Mouse (Mus musculus) MEL (cell line): Measurements from ENCODE around the gene Stat4. TPM values are rescaled to one million over a fixed set of nuclear protein-coding genes. Genes with fewer than 3 reads are reported as not detected.

Experiments
- DNase-seq: peaks from one replicate; pipeline ENCODE4 v3.0.0; 2011; ENCODE audit warnings: low read depth, low spot score
- H3K27ac ChIP-seq: 2 replicates; pipeline ENCODE4 v1.5.1; 2012; ENCODE audit warnings: low read depth, mild to moderate bottlenecking, control low read depth, low read length, moderate library complexity; ENCODE audit not compliant: control insufficient read depth
- H3K27me3 ChIP-seq, 2 experiments: fragments of 150-350 bp in 1 of 2; sonication (generic) in 1 of 2; 2 replicates each; pipeline ENCODE4 v1.6.1; 2012; ENCODE audit warnings: low read length in 2 of 2, mild to moderate bottlenecking in 2 of 2, improper control_type of control experiment in 1 of 2, moderate library complexity in 1 of 2; ENCODE audit not compliant: insufficient read depth in 2 of 2, control insufficient read depth in 1 of 2
- H3K36me3 ChIP-seq, 2 experiments: 2 replicates each; pipeline ENCODE4 v1.6.1; 2012 to 2014; ENCODE audit warnings: low read length in 2 of 2, improper control_type of control experiment in 1 of 2, inconsistent platforms in 1 of 2, mild to moderate bottlenecking in 1 of 2; ENCODE audit not compliant: insufficient read depth in 2 of 2, control insufficient read depth in 1 of 2
- H3K4me1 ChIP-seq, 2 experiments: fragments of 150-350 bp in 1 of 2; sonication (generic) in 1 of 2; 2 replicates each; pipeline ENCODE4 v1.6.1; 2012; ENCODE audit warnings: low read length in 2 of 2, improper control_type of control experiment in 1 of 2, mild to moderate bottlenecking in 1 of 2; ENCODE audit not compliant: insufficient read depth in 2 of 2, control insufficient read depth in 1 of 2
- H3K4me3 ChIP-seq, 2 experiments: fragments of 150-350 bp in 1 of 2; sonication (generic) in 1 of 2; 2 replicates each; pipeline ENCODE4 v1.5.1; 2012; ENCODE audit warnings: low read depth in 2 of 2, low read length in 2 of 2, mild to moderate bottlenecking in 2 of 2, moderate library complexity in 2 of 2, control low read depth in 1 of 2, improper control_type of control experiment in 1 of 2; ENCODE audit not compliant: control insufficient read depth in 1 of 2, insufficient read depth in 1 of 2
- H3K79me2 ChIP-seq: 2 replicates; pipeline ENCODE4 v1.6.1; 2012; ENCODE audit warnings: mild to moderate bottlenecking, low read length, moderate library complexity; ENCODE audit not compliant: control insufficient read depth, poor library complexity, insufficient read depth
- H3K9ac ChIP-seq: 2 replicates; pipeline ENCODE4 v1.6.1; 2012; ENCODE audit warnings: low read depth, mild to moderate bottlenecking, control low read depth, low read length, moderate library complexity; ENCODE audit not compliant: control insufficient read depth, poor library complexity, severe bottlenecking
- H3K9me3 ChIP-seq: fragments of 150-350 bp; sonication (generic); replicated peaks from 2 replicates; pipeline ENCODE4 v1.6.1; 2012; ENCODE audit warnings: mild to moderate bottlenecking, low read length, improper control_type of control experiment, moderate library complexity; ENCODE audit not compliant: insufficient read depth
- CHD2 ChIP-seq: IDR thresholded peaks from 2 replicates; pipeline ENCODE4 v1.6.1; 2011; ENCODE audit warnings: low read length, improper control_type of control experiment
- E2F4 ChIP-seq: IDR thresholded peaks from 2 replicates; pipeline ENCODE4 v1.6.1; 2011; ENCODE audit warnings: low read depth, low read length, improper control_type of control experiment, borderline replicate concordance
- GABPA ChIP-seq: IDR thresholded peaks from 2 replicates; pipeline ENCODE4 v1.6.1; 2012; ENCODE audit warnings: low read depth, mild to moderate bottlenecking, inconsistent platforms, low read length, improper control_type of control experiment, moderate library complexity
- GATA1 ChIP-seq: IDR thresholded peaks from 2 replicates; pipeline ENCODE4 v1.6.1; 2011; ENCODE audit warnings: low read depth, low read length, improper control_type of control experiment
- JUND ChIP-seq: IDR thresholded peaks from 2 replicates; pipeline ENCODE4 v1.6.1; 2011; ENCODE audit warnings: low read depth, mild to moderate bottlenecking, improper control_type of control experiment, low read length
- MAFK ChIP-seq: IDR thresholded peaks from 2 replicates; pipeline ENCODE4 v1.6.1; 2011; ENCODE audit warnings: low read depth, mild to moderate bottlenecking, low read length, improper control_type of control experiment, borderline replicate concordance
- MYC ChIP-seq: IDR thresholded peaks from 2 replicates; pipeline ENCODE4 v1.6.1; 2011; ENCODE audit warnings: low read depth, mild to moderate bottlenecking, low read length, improper control_type of control experiment, moderate library complexity
- NELFE ChIP-seq: IDR thresholded peaks from 2 replicates; pipeline ENCODE4 v1.6.1; 2011; ENCODE audit warnings: low read depth, low read length, improper control_type of control experiment
- NRF1 ChIP-seq: IDR thresholded peaks from 2 replicates; pipeline ENCODE4 v1.6.1; 2014; ENCODE audit warnings: low read depth, mild to moderate bottlenecking, inconsistent platforms, low read length, improper control_type of control experiment, moderate library complexity; ENCODE audit not compliant: poor library complexity, insufficient read depth, severe bottlenecking
- POLR2A ChIP-seq, 2 experiments: IDR thresholded peaks; 2 replicates each; pipeline ENCODE4 v1.6.1; 2011 to 2012; ENCODE audit warnings: low read length in 2 of 2, mild to moderate bottlenecking in 2 of 2, control low read depth in 1 of 2, improper control_type of control experiment in 1 of 2, low read depth in 1 of 2, moderate library complexity in 1 of 2; ENCODE audit not compliant: control insufficient read depth in 1 of 2, insufficient read depth in 1 of 2, poor library complexity in 1 of 2
- POLR2AphosphoS2 ChIP-seq: IDR thresholded peaks from 2 replicates; pipeline ENCODE4 v1.6.1; 2011; ENCODE audit warnings: low read length, improper control_type of control experiment
- RAD21 ChIP-seq: IDR thresholded peaks from 2 replicates; pipeline ENCODE4 v1.6.1; 2011; ENCODE audit warnings: mild to moderate bottlenecking, low read depth, low read length, improper control_type of control experiment
- RCOR1 ChIP-seq: IDR thresholded peaks from 2 replicates; pipeline ENCODE4 v1.6.1; 2012; ENCODE audit warnings: low read depth, mild to moderate bottlenecking, inconsistent platforms, low read length, improper control_type of control experiment
- SIN3A ChIP-seq: IDR thresholded peaks from 2 replicates; pipeline ENCODE4 v1.6.1; 2012; ENCODE audit warnings: low read length, improper control_type of control experiment, inconsistent platforms
- SMC3 ChIP-seq: IDR thresholded peaks from 2 replicates; pipeline ENCODE4 v1.6.1; 2011; ENCODE audit warnings: low read depth, low read length, improper control_type of control experiment
- TAL1 ChIP-seq: IDR thresholded peaks from 2 replicates; pipeline ENCODE4 v1.6.1; 2012; ENCODE audit warnings: mild to moderate bottlenecking, inconsistent platforms, low read length, moderate library complexity, mixed read lengths
- TBP ChIP-seq: IDR thresholded peaks from 2 replicates; pipeline ENCODE4 v1.8.0; 2011; ENCODE audit warnings: low read depth, low read length, improper control_type of control experiment
- USF2 ChIP-seq, 2 experiments: IDR thresholded peaks; 2 replicates each; pipeline ENCODE4 v1.6.1; 2011 to 2012; ENCODE audit warnings: improper control_type of control experiment in 2 of 2, low read length in 2 of 2, borderline replicate concordance in 1 of 2, inconsistent platforms in 1 of 2, low read depth in 1 of 2, mild to moderate bottlenecking in 1 of 2; ENCODE audit not compliant: insufficient read depth in 1 of 2
- ZC3H11A ChIP-seq: IDR thresholded peaks from 2 replicates; pipeline ENCODE4 v1.6.1; 2012; ENCODE audit warnings: low read depth, mild to moderate bottlenecking, inconsistent platforms, low read length, improper control_type of control experiment
- ZKSCAN1 ChIP-seq: IDR thresholded peaks from 2 replicates; pipeline ENCODE4 v1.6.1; 2012; ENCODE audit warnings: low read depth, mild to moderate bottlenecking, inconsistent platforms, low read length, improper control_type of control experiment, moderate library complexity
- polyA plus RNA-seq, 2 experiments: library from polyadenylated mRNA; stranded (reverse) in 1 of 2; unstranded in 1 of 2; fragments of >175 nt in 1 of 2; fragments of >200 nt in 1 of 2; gene quantifications; 2 replicates each; pipeline versions ENCODE4 v1.2.1 to v1.2.4; 2012; ENCODE audit warnings: low replicate concordance in 2 of 2, low read depth in 1 of 2; ENCODE audit not compliant: insufficient read length in 2 of 2, insufficient read depth in 1 of 2, missing spikeins in 1 of 2
- total RNA-seq: library from RNA; depleted of rRNA; stranded (reverse); fragments of 300-350 nt; gene quantifications from 2 replicates; pipeline ENCODE4 v1.2.3, GENCODE M21; 2012

The Stat4 gene
- total and polyA plus RNA-seq, 3 experiments, result not detected

DNA sequence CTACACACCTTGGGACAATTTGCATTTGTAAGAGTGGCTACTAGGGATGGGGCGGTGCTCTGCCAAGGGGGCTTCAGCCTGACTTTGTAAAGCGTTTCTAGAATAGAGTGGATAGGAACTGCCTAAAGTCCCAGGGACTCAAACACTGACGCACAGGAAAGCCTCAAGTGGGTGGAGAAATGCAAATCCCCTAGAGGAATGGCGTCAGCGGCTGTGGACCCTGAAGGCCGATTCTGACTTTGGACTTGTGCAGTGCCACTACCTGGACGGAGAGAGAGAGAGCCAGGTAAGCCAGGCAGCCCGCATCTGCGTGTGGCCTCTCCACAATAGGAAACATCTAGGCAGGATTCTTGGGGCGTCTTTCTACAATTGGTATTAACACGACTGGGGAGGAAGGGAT, 21.5 kb downstream of the Stat4 start:
- no peak overlapping the region for H3K4me3 ChIP-seq
- TF ChIP-seq MYC, result no peak
- TF ChIP-seq E2F4, result no peak
- TF ChIP-seq POLR2A (IDR thresholded peaks at IDR 0.05; ENCODE audit: control insufficient read depth in 1 of 2, insufficient read depth in 1 of 2, low read depth in 1 of 2, low read length in 2 of 2, poor library complexity in 1 of 2), result no peak
- H3K79me2 ChIP-seq, result no peaks in the 10 kb centered on the region
- H3K27ac ChIP-seq, result no peak overlapping the region
- H3K4me1 ChIP-seq, result no peaks in the 10 kb centered on the region
- no peak for DNase-seq
- H3K36me3 ChIP-seq, result no peaks in the 10 kb centered on the region
- no peaks in the 10 kb centered on the region for H3K9me3 ChIP-seq
- H3K9ac ChIP-seq, result no peak overlapping the region
- no peaks in the 10 kb centered on the region for H3K27me3 ChIP-seq

GRCm38 (mm10) chr1:52008947-52009346, 22.0 kb downstream of the Stat4 start:
- no peaks in the 10 kb centered on the region for H3K79me2 ChIP-seq
- no peaks in the 10 kb centered on the region for H3K36me3 ChIP-seq
- H3K4me1 ChIP-seq, result no peaks in the 10 kb centered on the region
- no peak overlapping the region for H3K4me3 ChIP-seq
- H3K27ac ChIP-seq, result no peak overlapping the region
- no peak for TF ChIP-seq USF2 (IDR thresholded peaks at IDR 0.05; ENCODE audit: borderline replicate concordance in 1 of 2, insufficient read depth in 1 of 2, low read depth in 1 of 2, low read length in 2 of 2)
- TF ChIP-seq RAD21, result no peak
- no peak for TF ChIP-seq GABPA
- no peak for TF ChIP-seq JUND
- no peak for TF ChIP-seq ZKSCAN1
- TF ChIP-seq MAFK, result no peak
- TF ChIP-seq SMC3, result no peak
- no peak for TF ChIP-seq NELFE
- no peak for TF ChIP-seq RCOR1
- no peak for TF ChIP-seq POLR2AphosphoS2
- TF ChIP-seq TBP, result no peak
- TF ChIP-seq, all 39 proteins: peak for 0
- Histone ChIP-seq H3K9me3 (no peaks in the 10 kb centered on the region), H3K27me3 (no peaks in the 10 kb centered on the region), H3K9ac (no peak overlapping the region)
- DNase-seq, result no peak

- no peak overlapping the region for H3K4me3 ChIP-seq
- TF ChIP-seq GATA1, result no peak
- no peak for TF ChIP-seq NRF1
- no peak for TF ChIP-seq SIN3A
- TF ChIP-seq JUND, result no peak
- no peak for TF ChIP-seq ZKSCAN1
- no peak for TF ChIP-seq CHD2
- no peak for TF ChIP-seq ZC3H11A
- no peak for TF ChIP-seq GABPA
- no peak for TF ChIP-seq SMC3
- TF ChIP-seq TAL1, result no peak
- no peak overlapping the region for H3K27ac ChIP-seq
- H3K9me3 ChIP-seq, result no peaks in the 10 kb centered on the region
- no peaks in the 10 kb centered on the region for H3K4me1 ChIP-seq
- no peak overlapping the region for H3K9ac ChIP-seq
- DNase-seq, result no peak
- H3K36me3 ChIP-seq, result no peaks in the 10 kb centered on the region
- no peaks in the 10 kb centered on the region for H3K27me3 ChIP-seq
- no peaks in the 10 kb centered on the region for H3K79me2 ChIP-seq
Observed at GRCm38 (mm10) chr1:52010741-52011140, 23.8 kb downstream of the Stat4 start.
